In genomic region chr2:74617706-74618105, GRCm38 (mm10) we compare ENCODE assay signal across 28 mouse cellular contexts. TPM values are rescaled to one million over a fixed set of nuclear protein-coding genes. Genes with fewer than 3 reads are reported as not detected.
DNase-seq lines count a peak whose midpoint lies in the region; ATAC-seq and TF ChIP-seq lines count a peak whose summit lies in the region.
"Had no signal": no experiment of that assay in that cellular context is flagged by ENCODE, and none has a peak within 500 bp of the region (broad histone marks: within the 10 kb centered on the region; RNA-seq: fewer than 3 reads in every experiment).

No protein-coding gene starts in this region.

- TF ChIP-seq RAD21 in MEL (IDR thresholded peaks at IDR 0.05; ENCODE audit: low read depth, low read length) = no peak

- no peak overlapping the region for H3K9ac ChIP-seq in limb, embryonic 12.5 days (replicated peaks)
- no peak overlapping the region for H3K9ac ChIP-seq in MEL (ENCODE audit: control insufficient read depth, low read depth, low read length, poor library complexity, severe bottlenecking)
- no peak overlapping the region for H3K9ac ChIP-seq in limb, embryonic 14.5 days (ENCODE audit: low read depth, low read length, severe bottlenecking)
- H3K9ac ChIP-seq in heart, adult 2 months (ENCODE audit: low read depth, low read length) = no peak overlapping the region
- H3K9ac ChIP-seq: embryonic facial prominence, embryonic 12.5 days; forebrain, embryonic 13.5 days had no signal

- H3K27me3 ChIP-seq in limb, embryonic 12.5 days = no peaks in the 10 kb centered on the region
- H3K27me3 ChIP-seq in limb, embryonic 10.5 days (ENCODE audit: low read depth, poor library complexity, severe bottlenecking) = peaks cover 24% of the 10 kb centered on the region
- H3K27me3 ChIP-seq in MEL (ENCODE audit: control insufficient read depth in 1 of 2, insufficient read depth in 2 of 2, low read length in 2 of 2) = no peaks in the 10 kb centered on the region
- H3K27me3 ChIP-seq in limb, embryonic 14.5 days (ENCODE audit: control insufficient read depth, insufficient read depth, low read length) = no peaks in the 10 kb centered on the region
- H3K27me3 ChIP-seq in heart, adult 2 months (ENCODE audit: control insufficient read depth, insufficient read depth, low read length) = peaks cover 2% of the 10 kb centered on the region
- H3K27me3 ChIP-seq: embryonic facial prominence, embryonic 12.5 days had no signal

- no peak overlapping the region for H3K27ac ChIP-seq in limb, embryonic 12.5 days
- no peak overlapping the region for H3K27ac ChIP-seq in limb, embryonic 10.5 days
- no peak overlapping the region for H3K27ac ChIP-seq in MEL (ENCODE audit: control insufficient read depth, low read depth, low read length)
- H3K27ac ChIP-seq in limb, embryonic 14.5 days (replicated peaks; ENCODE audit: low read depth, low read length) = no peak overlapping the region
- H3K27ac ChIP-seq in heart, adult 2 months = no peak overlapping the region
- H3K27ac ChIP-seq: embryonic facial prominence, embryonic 10.5 days; embryonic facial prominence, embryonic 12.5 days; forebrain, embryonic 13.5 days had no signal

- H3K4me2 ChIP-seq in limb, embryonic 12.5 days = peak overlapping the region; percentile 20; the same call in 1 of the 2 replicates
- peak overlapping the region; percentile 22; the same call in 1 of the 2 replicates for H3K4me2 ChIP-seq in limb, embryonic 14.5 days (replicated peaks; ENCODE audit: low read depth, low read length, severe bottlenecking)
- H3K4me2 ChIP-seq: embryonic facial prominence, embryonic 12.5 days; forebrain, embryonic 13.5 days had no signal

- 30% methylated on average over 9 of the region's 9 CpGs for WGBS in limb, embryonic 12.5 days
- WGBS in limb, embryonic 10.5 days = 55% methylated on average over 9 of the region's 9 CpGs
- 25% methylated on average over 9 of the region's 9 CpGs for WGBS in limb, embryonic 14.5 days
- 80% methylated on average over 9 of the region's 9 CpGs for WGBS in heart, adult 2 months

- peaks cover 9% of the 10 kb centered on the region; the same call in 1 of the 2 replicates for H3K9me3 ChIP-seq in limb, embryonic 12.5 days
- H3K9me3 ChIP-seq in limb, embryonic 10.5 days (replicated peaks) = no peaks in the 10 kb centered on the region
- no peaks in the 10 kb centered on the region for H3K9me3 ChIP-seq in MEL (replicated peaks; ENCODE audit: insufficient read depth, low read length)
- H3K9me3 ChIP-seq in limb, embryonic 14.5 days (ENCODE audit: control insufficient read depth, low read length) = no peaks in the 10 kb centered on the region
- H3K9me3 ChIP-seq: embryonic facial prominence, embryonic 10.5 days; embryonic facial prominence, embryonic 12.5 days; forebrain, embryonic 13.5 days had no signal

- H3K4me1 ChIP-seq in limb, embryonic 12.5 days (replicated peaks) = peaks cover 24% of the 10 kb centered on the region
- H3K4me1 ChIP-seq in limb, embryonic 10.5 days = peaks cover 33% of the 10 kb centered on the region
- H3K4me1 ChIP-seq in MEL (ENCODE audit: control insufficient read depth in 1 of 2, insufficient read depth in 2 of 2, low read length in 2 of 2) = no peaks in the 10 kb centered on the region
- peaks cover 10% of the 10 kb centered on the region; the same call in 1 of the 2 replicates for H3K4me1 ChIP-seq in limb, embryonic 14.5 days (ENCODE audit: control insufficient read depth, insufficient read depth, low read length)
- H3K4me1 ChIP-seq in heart, adult 2 months (ENCODE audit: control insufficient read depth, insufficient read depth, low read length) = no peaks in the 10 kb centered on the region
- H3K4me1 ChIP-seq: embryonic facial prominence, embryonic 10.5 days; embryonic facial prominence, embryonic 12.5 days; forebrain, embryonic 13.5 days had no signal

- no peak for TF ChIP-seq POLR2A in MEL (IDR thresholded peaks at IDR 0.05; ENCODE audit: control insufficient read depth in 1 of 2, insufficient read depth in 1 of 2, low read depth in 1 of 2, low read length in 2 of 2, poor library complexity in 1 of 2)
- TF ChIP-seq POLR2A in limb, embryonic 14.5 days (IDR thresholded peaks at IDR 0.05; ENCODE audit: borderline replicate concordance, extremely low read depth, insufficient read depth, insufficient read length) = no peak
- TF ChIP-seq POLR2A in heart, adult 2 months (IDR thresholded peaks at IDR 0.05; ENCODE audit: insufficient read depth, low read depth, low read length) = no peak

- no peak for TF ChIP-seq CTCF in MEL (IDR thresholded peaks at IDR 0.05 in 2 of 3, conservative IDR thresholded peaks at IDR 0.05 in 1 of 3; ENCODE audit: control insufficient read depth in 1 of 3, insufficient read depth in 1 of 3, low read depth in 2 of 3, low read length in 3 of 3, poor library complexity in 1 of 3, severe bottlenecking in 1 of 3)
- TF ChIP-seq CTCF in heart, adult 2 months (IDR thresholded peaks at IDR 0.05) = no peak

- H3K79me2 ChIP-seq in MEL (ENCODE audit: control insufficient read depth, insufficient read depth, low read length, poor library complexity) = no peaks in the 10 kb centered on the region
- no peaks in the 10 kb centered on the region for H3K79me2 ChIP-seq in heart, adult 2 months (replicated peaks; ENCODE audit: control insufficient read depth, insufficient read depth, low read length)

- no peaks in the 10 kb centered on the region for H3K36me3 ChIP-seq in limb, embryonic 12.5 days
- H3K36me3 ChIP-seq in limb, embryonic 10.5 days = no peaks in the 10 kb centered on the region
- peaks cover 0 to 3% of the 10 kb centered on the region in 2 experiments; a peak in 1 of 4 replicates for H3K36me3 ChIP-seq in MEL (ENCODE audit: control insufficient read depth in 1 of 2, insufficient read depth in 2 of 2, low read length in 2 of 2)
- no peaks in the 10 kb centered on the region for H3K36me3 ChIP-seq in limb, embryonic 14.5 days (ENCODE audit: control insufficient read depth, insufficient read depth, low read length)
- no peaks in the 10 kb centered on the region for H3K36me3 ChIP-seq in heart, adult 2 months (ENCODE audit: control insufficient read depth, insufficient read depth, low read length)
- H3K36me3 ChIP-seq: embryonic facial prominence, embryonic 10.5 days; embryonic facial prominence, embryonic 12.5 days had no signal

- TF ChIP-seq EP300 in MEL (IDR thresholded peaks at IDR 0.05; ENCODE audit: low read depth in 1 of 2, low read length in 2 of 2) = no peak
- TF ChIP-seq EP300 in heart, adult 2 months (IDR thresholded peaks at IDR 0.05; ENCODE audit: insufficient read depth, low read depth, low read length) = no peak

- no peak for DNase-seq in limb, embryonic 10.5 days (ENCODE audit: low spot score)
- DNase-seq in MEL (ENCODE audit: low read depth, low spot score) = peak; percentile 51
- DNase-seq in forelimb bud, embryonic 11.5 days (ENCODE audit: low read depth, low spot score) = peak; percentile 30
- peak; percentile 54 for DNase-seq in limb, embryonic 14.5 days (ENCODE audit: low spot score)
- DNase-seq in heart, adult 2 months = no peak
- no peak for DNase-seq in thymus, postnatal 10 days (ENCODE audit: low spot score in 2 of 2)
- DNase-seq in spleen, postnatal 10 days (ENCODE audit: low spot score in 2 of 2) = no peak
- DNase-seq: adrenal gland, adult 8-10 months; adrenal gland, postnatal 14 days; adrenal gland, postnatal 36 days; cerebellum, adult 11-12 months; cerebellum, adult 2 months; cerebellum, adult 9-10 months; cerebellum, postnatal 10 days; cerebellum, postnatal 25 days had no signal

- no peak for ATAC-seq in limb, embryonic 12.5 days (ENCODE audit: insufficient number of reproducible peaks, insufficient read depth, low FRiP score, low TSS enrichment, low read depth)
- no peak for ATAC-seq in limb, embryonic 14.5 days (ENCODE audit: low FRiP score, low read depth)
- ATAC-seq: activated CD4-positive, CD25-positive, alpha-beta regulatory T cell, adult 4 months; forebrain, embryonic 13.5 days; forebrain, embryonic 16.5 days; Patski had no signal

- H3K4me3 ChIP-seq in limb, embryonic 12.5 days (replicated peaks) = no peak overlapping the region
- no peak overlapping the region for H3K4me3 ChIP-seq in limb, embryonic 10.5 days
- peak overlapping the region in 1 of 2 experiments; percentile 15; a peak in 2 of 4 replicates for H3K4me3 ChIP-seq in MEL (ENCODE audit: control insufficient read depth in 1 of 2, insufficient read depth in 1 of 2, low read depth in 2 of 2, low read length in 2 of 2)
- H3K4me3 ChIP-seq in limb, embryonic 14.5 days (replicated peaks; ENCODE audit: low read length) = peak overlapping the region; percentile 10; the same call in 1 of the 2 replicates
- H3K4me3 ChIP-seq in heart, adult 2 months = no peak overlapping the region
- H3K4me3 ChIP-seq: embryonic facial prominence, embryonic 10.5 days; embryonic facial prominence, embryonic 12.5 days; forebrain, embryonic 13.5 days had no signal

- intact Hi-C loops in heart, adult 2 months (cut with DNase I) = no loop called here

RNA-seq across cellular contexts. Expression of gene Lnpk, which starts 38.5 kb away (rescaled TPM):
- polyA plus RNA-seq in limb, embryonic 12.5 days (2016; fragmentation: Nextera tagmentation; extraction: Ambion mirVana) = 80.8 and 90.7 TPM in 2 replicates
- polyA plus RNA-seq in limb, embryonic 10.5 days (2016; fragmentation: Nextera tagmentation; extraction: Ambion mirVana) = 26.5 and 35.1 TPM in 2 replicates
- 35.5 and 36.1 TPM in 2 replicates for total RNA-seq in MEL (2012; rRNA removed)
- polyA plus RNA-seq in MEL (2012; ENCODE audit: insufficient read depth in 1 of 2, insufficient read length in 2 of 2, low read depth in 1 of 2, low replicate concordance in 2 of 2, missing spikeins in 1 of 2) = 10 to 100 TPM in 1 of 2 experiments, not detected in 1; 35.5 TPM
- 26.5 and 27.4 TPM in 2 replicates for polyA plus RNA-seq in limb, embryonic 14.5 days (2012; rRNA removed)
- polyA plus RNA-seq in limb, embryonic 14.5 days (2014; fragmentation: Nextera tagmentation; extraction: Ambion mirVana) = 35.3 and 38.4 TPM in 2 replicates
- 10 to 100 TPM; 21.3 to 21.6 TPM for total RNA-seq in heart, adult 2 months (2021)
- 4.5 and 7.1 TPM in 2 replicates for polyA plus RNA-seq in heart, adult 2 months (2012; rRNA removed)

RNA-seq across cellular contexts. Expression of gene Evx2, which starts 41.7 kb away (rescaled TPM):
- polyA plus RNA-seq in limb, embryonic 12.5 days (2016; fragmentation: Nextera tagmentation; extraction: Ambion mirVana) = 6.8 and 8.3 TPM in 2 replicates
- polyA plus RNA-seq in limb, embryonic 10.5 days (2016; fragmentation: Nextera tagmentation; extraction: Ambion mirVana) = 0.84 TPM in 1 of 2 replicates, not detected in the other
- not detected in 2 replicates for total RNA-seq in MEL (2012; rRNA removed)
- not detected for polyA plus RNA-seq in MEL (2012; ENCODE audit: insufficient read depth in 1 of 2, insufficient read length in 2 of 2, low read depth in 1 of 2, low replicate concordance in 2 of 2, missing spikeins in 1 of 2)
- polyA plus RNA-seq in limb, embryonic 14.5 days (2012; rRNA removed) = 8.9 and 15.2 TPM in 2 replicates
- 2.3 and 3.4 TPM in 2 replicates for polyA plus RNA-seq in limb, embryonic 14.5 days (2014; fragmentation: Nextera tagmentation; extraction: Ambion mirVana)
- total RNA-seq in heart, adult 2 months (2021) = not detected
- not detected in 2 replicates for polyA plus RNA-seq in heart, adult 2 months (2012; rRNA removed)
- total RNA-seq: adrenal gland, adult 18-20 months; adrenal gland, adult 8-10 months; adrenal gland, postnatal 14 days; adrenal gland, postnatal 36 days; ES-E14 had no signal
- polyA plus RNA-seq: activated CD4-positive, CD25-positive, alpha-beta regulatory T cell, adult 4 months; C2C12; cortical plate, adult 2 months; embryonic facial prominence, embryonic 14.5 days; forebrain, embryonic 11.5 days; forebrain, embryonic 13.5 days; forebrain, embryonic 16.5 days; Patski had no signal

RNA-seq across cellular contexts. Expression of gene Hoxd13, which starts 50.4 kb away (rescaled TPM):
- 81.8 and 88.0 TPM in 2 replicates for polyA plus RNA-seq in limb, embryonic 12.5 days (2016; fragmentation: Nextera tagmentation; extraction: Ambion mirVana)
- polyA plus RNA-seq in limb, embryonic 10.5 days (2016; fragmentation: Nextera tagmentation; extraction: Ambion mirVana) = 9.3 and 17.8 TPM in 2 replicates
- not detected in 2 replicates for total RNA-seq in MEL (2012; rRNA removed)
- not detected for polyA plus RNA-seq in MEL (2012; ENCODE audit: insufficient read depth in 1 of 2, insufficient read length in 2 of 2, low read depth in 1 of 2, low replicate concordance in 2 of 2, missing spikeins in 1 of 2)
- polyA plus RNA-seq in limb, embryonic 14.5 days (2012; rRNA removed) = 109 and 150 TPM in 2 replicates
- polyA plus RNA-seq in limb, embryonic 14.5 days (2014; fragmentation: Nextera tagmentation; extraction: Ambion mirVana) = 54.6 and 70.5 TPM in 2 replicates
- not detected for total RNA-seq in heart, adult 2 months (2021)
- polyA plus RNA-seq in heart, adult 2 months (2012; rRNA removed) = not detected in 2 replicates
- total RNA-seq: adrenal gland, adult 18-20 months; adrenal gland, adult 8-10 months; adrenal gland, postnatal 14 days; adrenal gland, postnatal 36 days had no signal
- polyA plus RNA-seq: activated CD4-positive, CD25-positive, alpha-beta regulatory T cell, adult 4 months; C2C12; cortical plate, adult 2 months; embryonic facial prominence, embryonic 10.5 days; embryonic facial prominence, embryonic 12.5 days; embryonic facial prominence, embryonic 14.5 days; forebrain, embryonic 11.5 days; forebrain, embryonic 13.5 days; forebrain, embryonic 16.5 days; Patski had no signal

RNA-seq across cellular contexts. Expression of gene Hoxd12, which starts 57.1 kb away (rescaled TPM):
- 113 and 130 TPM in 2 replicates for polyA plus RNA-seq in limb, embryonic 12.5 days (2016; fragmentation: Nextera tagmentation; extraction: Ambion mirVana)
- polyA plus RNA-seq in limb, embryonic 10.5 days (2016; fragmentation: Nextera tagmentation; extraction: Ambion mirVana) = 26.0 and 44.8 TPM in 2 replicates
- not detected in 2 replicates for total RNA-seq in MEL (2012; rRNA removed)
- polyA plus RNA-seq in MEL (2012; ENCODE audit: insufficient read depth in 1 of 2, insufficient read length in 2 of 2, low read depth in 1 of 2, low replicate concordance in 2 of 2, missing spikeins in 1 of 2) = not detected
- polyA plus RNA-seq in limb, embryonic 14.5 days (2012; rRNA removed) = 43.3 and 58.3 TPM in 2 replicates
- polyA plus RNA-seq in limb, embryonic 14.5 days (2014; fragmentation: Nextera tagmentation; extraction: Ambion mirVana) = 38.4 and 53.0 TPM in 2 replicates
- total RNA-seq in heart, adult 2 months (2021) = not detected
- not detected in 2 replicates for polyA plus RNA-seq in heart, adult 2 months (2012; rRNA removed)
- total RNA-seq: adrenal gland, adult 18-20 months; adrenal gland, adult 8-10 months; adrenal gland, postnatal 14 days; adrenal gland, postnatal 36 days; ES-E14 had no signal
- polyA plus RNA-seq: activated CD4-positive, CD25-positive, alpha-beta regulatory T cell, adult 4 months; C2C12; cerebellum, adult 2 months; cortical plate, adult 2 months; embryonic facial prominence, embryonic 10.5 days; embryonic facial prominence, embryonic 12.5 days; embryonic facial prominence, embryonic 14.5 days; forebrain, embryonic 11.5 days; forebrain, embryonic 13.5 days; forebrain, embryonic 16.5 days; Patski had no signal

Comparison
In these comparisons a context has a peak if more than half of its experiments do, and no peak if none do; other contexts are left out.
1. DNase-seq: peak in MEL (single experiment), forelimb bud, embryonic 11.5 days (single experiment) and limb, embryonic 14.5 days (single experiment); none in limb, embryonic 10.5 days (single experiment), heart, adult 2 months (0 of 2), thymus, postnatal 10 days (0 of 2) and spleen, postnatal 10 days (0 of 2).
2. RNA of gene Hoxd13, which starts 50.4 kb away (polyA plus RNA-seq): 54.6 to 150 TPM in limb, embryonic 14.5 days, 81.8 to 88.0 TPM in limb, embryonic 12.5 days and 9.3 to 17.8 TPM in limb, embryonic 10.5 days; not detected in MEL and not detected in heart, adult 2 months; every median in the first group is over 10 times any median in the second.